Mouse (Mus musculus) E14TG2a.4 (cell line): ENCODE results near the gene Eif2s1.

ENCODE experiments used
- H3K27me3 ChIP-seq: 2 replicates; pipeline ENCODE4 v1.6.1; 2014; ENCODE audit warnings: low read length, control low read depth; ENCODE audit not compliant: insufficient read depth
- H3K36me3 ChIP-seq: 2 replicates; pipeline ENCODE4 v1.6.1; 2014; ENCODE audit warnings: low read length, control low read depth; ENCODE audit not compliant: insufficient read depth
- H3K4me1 ChIP-seq: replicated peaks from 2 replicates; pipeline ENCODE4 v1.6.1; 2014; ENCODE audit warnings: low read depth, low read length, control low read depth
- H3K4me3 ChIP-seq: replicated peaks from 2 replicates; pipeline ENCODE4 v1.5.1; 2014; ENCODE audit warnings: mild to moderate bottlenecking, low read length
- H3K9me3 ChIP-seq: 2 replicates; pipeline ENCODE4 v1.6.1; 2014; ENCODE audit warnings: low read length, control low read depth
- CTCF ChIP-seq: conservative IDR thresholded peaks from 2 replicates; pipeline ENCODE4 v1.5.1; 2014; ENCODE audit warnings: low read length
- NANOG ChIP-seq: IDR thresholded peaks from 2 replicates; pipeline ENCODE4 v1.6.1; 2014; ENCODE audit warnings: borderline replicate concordance, low read length, mixed read lengths
- POU5F1 ChIP-seq: IDR thresholded peaks from 2 replicates; pipeline ENCODE4 v1.6.1; 2014; ENCODE audit warnings: low read length, borderline replicate concordance

Eif2s1 gene

DNA sequence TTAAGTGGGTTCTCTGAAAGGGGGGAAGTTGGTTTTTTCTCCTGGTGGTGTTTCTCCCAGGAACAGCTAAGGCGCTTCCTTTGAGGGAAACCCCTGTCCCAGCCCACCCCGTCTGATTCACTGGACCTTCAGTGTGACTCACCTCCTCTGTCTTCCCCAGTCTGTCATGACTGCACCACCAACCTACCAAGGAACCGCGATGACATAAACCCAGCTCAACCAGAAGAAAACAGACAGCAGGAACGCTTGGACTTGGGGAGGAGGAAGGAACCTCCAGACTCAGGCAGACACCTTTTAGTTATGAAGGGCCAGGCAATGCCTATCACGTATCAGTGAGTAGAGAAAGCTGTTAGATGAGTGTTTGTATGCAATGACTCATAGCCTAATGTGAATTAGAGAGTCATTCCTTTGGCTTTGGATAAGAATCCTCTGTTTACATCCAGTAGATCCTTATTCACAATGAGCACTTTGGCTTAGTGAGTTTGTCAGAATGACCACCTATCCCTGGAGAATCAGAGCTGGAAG lies 46.5 kb downstream of the Eif2s1 start:
- H3K9me3 ChIP-seq, result peaks cover 13% of the 10 kb centered on the region

DNA sequence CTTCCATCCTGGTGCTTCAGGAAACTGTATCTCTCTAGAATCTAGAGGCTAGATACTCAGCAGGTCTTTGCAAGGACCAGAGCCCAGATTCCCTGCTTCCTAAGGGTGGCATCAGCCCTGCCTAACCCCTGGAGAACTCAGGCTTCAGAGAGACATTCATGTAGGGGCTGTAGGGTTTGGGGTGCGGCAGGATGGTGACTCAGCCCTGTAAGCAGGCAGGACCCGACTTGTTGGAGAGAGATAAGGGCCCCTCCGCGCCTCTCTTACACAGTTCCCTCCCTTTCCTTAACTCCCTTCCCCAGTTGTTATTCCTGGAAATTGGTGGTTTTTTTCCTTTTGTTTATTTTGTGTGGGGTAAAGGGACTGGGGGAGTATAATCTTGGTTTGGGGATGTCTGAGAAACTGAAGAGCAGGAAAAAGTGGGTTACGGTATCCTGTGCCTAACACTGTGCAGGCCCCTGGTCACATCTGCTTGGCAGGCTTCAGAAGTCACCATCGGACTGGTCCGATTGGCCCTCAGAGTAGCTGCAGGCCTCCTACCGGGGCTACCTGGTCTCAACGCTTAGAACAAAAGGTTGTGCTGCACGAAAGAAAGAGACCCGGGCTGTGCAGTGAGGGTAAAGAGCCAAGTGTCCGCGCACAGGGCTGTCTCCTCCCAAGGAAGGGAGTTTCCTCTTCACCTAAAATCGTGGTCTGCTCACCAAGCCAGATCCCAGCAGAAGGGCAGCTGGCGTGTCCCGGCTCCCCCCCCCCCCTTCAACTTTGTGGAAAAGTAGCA lies 49.3 kb downstream of the Eif2s1 start:
- Histone ChIP-seq H3K4me1 (peaks cover 46% of the 10 kb centered on the region), H3K27me3 (peaks cover 56% of the 10 kb centered on the region), H3K9me3 (peaks cover 13% of the 10 kb centered on the region), H3K4me3 (peak overlapping the region; percentile 70), H3K36me3 (no peaks in the 10 kb centered on the region)
- TF ChIP-seq POU5F1 (no peak), NANOG (no peak), CTCF (no peak; the same call in 1 of the 2 replicates)

More for the DNA sequence above, 46.5 kb downstream of the Eif2s1 start:
- H3K36me3 ChIP-seq, result no peaks in the 10 kb centered on the region
- H3K4me3 ChIP-seq, result no peak overlapping the region
- TF ChIP-seq NANOG (no peak), CTCF (no peak), POU5F1 (no peak)
- peaks cover 59% of the 10 kb centered on the region for H3K27me3 ChIP-seq
- H3K4me1 ChIP-seq, result peaks cover 46% of the 10 kb centered on the region

DNA sequence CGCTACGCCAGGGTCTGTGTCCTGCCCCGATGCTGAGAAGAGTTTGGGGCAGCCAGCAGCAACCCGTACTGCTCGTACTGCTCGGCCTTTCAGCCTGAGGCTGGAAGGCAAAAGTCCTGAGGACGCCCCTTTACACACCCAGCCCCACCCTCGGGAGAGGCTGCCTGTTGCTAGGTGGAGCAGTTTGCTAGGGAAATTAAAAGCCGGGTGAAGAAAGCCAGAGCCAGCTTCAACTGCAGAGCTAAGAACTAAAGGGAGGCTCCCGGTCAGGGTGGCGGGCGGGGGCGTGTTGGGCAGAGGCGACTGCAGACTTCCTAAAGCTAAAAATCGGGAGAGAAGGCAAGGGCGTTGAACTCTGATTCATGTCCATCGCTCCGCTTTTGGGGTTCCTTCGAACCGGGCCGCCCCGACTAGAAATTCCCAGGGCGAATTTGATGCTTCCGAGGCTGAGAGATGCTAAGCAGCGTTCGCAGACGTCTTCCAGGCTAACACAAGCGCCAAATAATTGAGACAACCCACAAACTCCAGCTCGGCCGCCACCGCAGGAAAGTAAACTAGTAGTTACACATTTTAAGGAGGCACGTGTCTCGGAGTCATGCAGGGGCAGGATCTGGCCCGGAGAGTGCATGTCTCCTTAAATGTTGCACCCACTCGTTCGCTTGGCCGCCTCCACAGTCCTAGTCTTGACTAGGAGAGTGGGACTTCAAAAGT lies 50.2 kb downstream of the Eif2s1 start:
- no peak for TF ChIP-seq POU5F1
- no peak for TF ChIP-seq CTCF
- TF ChIP-seq NANOG, result no peak
- H3K36me3 ChIP-seq, result no peaks in the 10 kb centered on the region
- H3K9me3 ChIP-seq, result peaks cover 13% of the 10 kb centered on the region
- H3K27me3 ChIP-seq, result peaks cover 48% of the 10 kb centered on the region
- peak overlapping the region; percentile 70 for H3K4me3 ChIP-seq
- H3K4me1 ChIP-seq, result peaks cover 45% of the 10 kb centered on the region

DNA sequence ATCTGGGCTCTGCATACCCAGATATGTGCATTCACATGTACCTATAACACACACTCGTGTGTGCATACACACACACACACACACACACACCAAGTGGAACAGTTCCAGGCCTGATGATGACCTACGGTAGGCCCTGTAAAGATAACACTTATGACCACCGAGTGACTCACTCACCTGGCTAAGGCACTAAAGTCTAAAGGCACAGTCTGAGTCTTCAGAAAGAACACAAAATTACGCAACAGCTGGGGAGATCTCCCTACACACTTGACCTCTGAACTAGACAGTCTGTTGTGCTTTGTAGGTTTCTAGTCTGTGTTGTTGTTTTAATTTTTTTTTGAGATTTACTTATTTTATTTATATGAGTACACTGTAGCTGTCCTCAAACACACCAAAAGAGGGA lies 52.8 kb downstream of the Eif2s1 start:
- Histone ChIP-seq H3K4me1 (peaks cover 43% of the 10 kb centered on the region), H3K36me3 (no peaks in the 10 kb centered on the region), H3K4me3 (no peak overlapping the region), H3K27me3 (peaks cover 31% of the 10 kb centered on the region), H3K9me3 (no peaks in the 10 kb centered on the region; the same call in 1 of the 2 replicates)
- no peak for TF ChIP-seq CTCF
- no peak for TF ChIP-seq POU5F1
- TF ChIP-seq NANOG, result no peak

DNA sequence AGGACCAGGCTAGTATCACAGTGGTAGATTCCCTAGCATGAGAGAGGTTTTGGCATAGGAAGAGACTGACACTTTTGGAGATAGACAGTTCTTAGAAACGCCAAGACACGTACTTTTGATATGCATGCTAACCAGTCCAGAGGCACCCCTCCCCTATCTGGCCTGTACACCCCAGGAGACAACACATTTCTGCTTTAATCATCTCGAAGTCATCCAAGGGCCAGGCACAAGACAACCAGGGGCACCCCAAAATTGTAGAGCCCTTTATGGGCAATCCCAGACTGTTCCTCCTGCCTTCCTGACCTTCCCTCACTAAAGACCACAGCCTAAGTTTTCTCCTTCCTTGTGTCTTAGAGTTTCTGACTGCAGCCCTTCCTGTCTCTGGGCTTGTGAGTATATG lies 53.9 kb downstream of the Eif2s1 start:
- Histone ChIP-seq H3K27me3 (peaks cover 27% of the 10 kb centered on the region), H3K4me3 (no peak overlapping the region), H3K36me3 (no peaks in the 10 kb centered on the region), H3K4me1 (peaks cover 34% of the 10 kb centered on the region), H3K9me3 (no peaks in the 10 kb centered on the region)
- TF ChIP-seq POU5F1 (no peak), CTCF (no peak), NANOG (no peak)

DNA sequence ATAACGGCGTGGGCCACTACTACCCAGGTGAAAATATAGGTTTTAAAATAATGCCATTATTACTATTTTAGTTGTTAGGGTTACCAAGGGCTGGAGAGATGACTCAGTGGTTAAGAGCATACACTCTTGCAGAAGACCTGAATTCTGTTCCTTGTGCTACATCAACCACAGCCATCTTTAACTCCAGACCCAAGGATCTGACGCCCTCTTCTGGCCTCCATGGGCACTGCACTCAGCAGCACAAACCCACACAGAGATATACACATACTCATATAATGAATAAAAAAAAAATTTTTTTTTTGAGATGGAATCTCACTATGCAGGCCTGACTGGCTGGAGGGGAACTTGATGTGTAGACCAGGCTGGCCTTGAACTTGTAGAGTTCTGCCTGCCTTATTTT lies 54.7 kb downstream of the Eif2s1 start:
- Histone ChIP-seq H3K4me3 (no peak overlapping the region), H3K36me3 (no peaks in the 10 kb centered on the region), H3K4me1 (peaks cover 27% of the 10 kb centered on the region), H3K27me3 (peaks cover 21% of the 10 kb centered on the region), H3K9me3 (no peaks in the 10 kb centered on the region)
- peak; percentile 90 for TF ChIP-seq CTCF
- TF ChIP-seq POU5F1, result no peak

DNA sequence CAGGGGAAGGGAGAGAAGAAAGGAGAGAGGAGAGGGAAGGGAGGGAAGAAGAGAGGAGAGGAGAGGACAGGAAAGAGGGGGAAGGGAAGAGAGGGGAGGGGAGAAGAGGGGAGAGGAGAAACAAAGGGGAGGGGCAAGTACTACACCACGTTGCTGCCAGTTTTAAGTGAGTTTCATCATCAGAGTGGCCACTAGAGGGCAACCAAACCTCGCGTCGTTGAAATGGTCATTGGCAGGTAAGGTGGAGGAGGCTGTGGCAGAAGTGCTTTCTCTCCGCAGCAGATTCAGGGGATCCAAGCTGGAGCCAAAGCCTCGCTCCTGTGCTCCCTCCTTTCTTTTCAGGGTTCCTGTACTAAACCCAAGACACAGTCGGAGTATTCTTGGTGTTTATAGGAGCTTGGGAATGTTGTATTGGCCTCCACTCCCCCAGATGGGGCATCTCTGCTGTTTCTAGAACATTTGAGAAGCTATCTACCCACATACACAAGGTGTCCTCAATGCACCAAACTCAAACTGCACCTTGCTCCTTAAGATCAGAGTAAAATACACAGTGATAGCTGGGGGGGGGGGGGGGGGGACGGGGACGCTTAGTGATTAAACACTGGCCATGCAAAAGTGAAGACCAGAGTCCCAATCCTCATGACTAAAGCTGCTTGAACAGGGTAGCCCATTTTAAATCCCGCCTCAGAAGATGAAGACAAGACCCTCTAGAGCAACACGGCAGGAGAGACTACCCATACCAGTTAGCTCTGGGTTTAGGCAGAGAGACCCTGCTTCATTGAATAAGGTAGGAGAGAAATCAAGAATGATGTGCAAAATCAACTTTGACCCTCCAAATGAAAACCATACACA lies 56.8 kb downstream of the Eif2s1 start:
- Histone ChIP-seq H3K9me3 (no peaks in the 10 kb centered on the region), H3K36me3 (no peaks in the 10 kb centered on the region), H3K27me3 (peaks cover 5% of the 10 kb centered on the region), H3K4me1 (peaks cover 10% of the 10 kb centered on the region), H3K4me3 (no peak overlapping the region)
- TF ChIP-seq CTCF (peak; percentile 53), POU5F1 (no peak)
